Mouse (Mus musculus) myocyte (in vitro differentiated cells): ENCODE measurements around the gene Ptcd2.

Experiments used
- E2F4 ChIP-seq: IDR thresholded peaks from one replicate; pipeline ENCODE4 v1.6.1; 2011; ENCODE audit warnings: mild to moderate bottlenecking, control low read depth, moderate library complexity; ENCODE audit not compliant: insufficient read depth
- MYOD1 ChIP-seq, 3 experiments: IDR thresholded peaks; one replicate each; pipeline ENCODE4 v1.6.1; 2011; ENCODE audit warnings: control low read depth in 2 of 3, low read depth in 2 of 3, mild to moderate bottlenecking in 2 of 3, moderate library complexity in 1 of 3; ENCODE audit not compliant: insufficient read length in 2 of 3, control insufficient read depth in 1 of 3
- POLR2A ChIP-seq: IDR thresholded peaks from one replicate; pipeline ENCODE4 v1.6.1; 2011; ENCODE audit warnings: low read depth, mild to moderate bottlenecking, control low read depth, moderate library complexity; ENCODE audit not compliant: insufficient read length
- POLR2AphosphoS2 ChIP-seq: IDR thresholded peaks from one replicate; pipeline ENCODE4 v1.6.1; 2011; ENCODE audit warnings: low read depth, control low read depth; ENCODE audit not compliant: insufficient read length
- REST ChIP-seq: IDR thresholded peaks from one replicate; pipeline ENCODE4 v1.6.1; 2011; ENCODE audit warnings: mild to moderate bottlenecking, control low read depth, moderate library complexity; ENCODE audit not compliant: insufficient read depth, insufficient read length
- TCF12 ChIP-seq: IDR thresholded peaks from one replicate; pipeline ENCODE4 v1.6.1; 2011; ENCODE audit warnings: mild to moderate bottlenecking, control low read depth; ENCODE audit not compliant: poor library complexity, insufficient read depth, severe bottlenecking
- USF1 ChIP-seq: IDR thresholded peaks from one replicate; pipeline ENCODE4 v1.6.1; 2011; ENCODE audit warnings: low read depth, mild to moderate bottlenecking, control low read depth, moderate library complexity

DNA sequence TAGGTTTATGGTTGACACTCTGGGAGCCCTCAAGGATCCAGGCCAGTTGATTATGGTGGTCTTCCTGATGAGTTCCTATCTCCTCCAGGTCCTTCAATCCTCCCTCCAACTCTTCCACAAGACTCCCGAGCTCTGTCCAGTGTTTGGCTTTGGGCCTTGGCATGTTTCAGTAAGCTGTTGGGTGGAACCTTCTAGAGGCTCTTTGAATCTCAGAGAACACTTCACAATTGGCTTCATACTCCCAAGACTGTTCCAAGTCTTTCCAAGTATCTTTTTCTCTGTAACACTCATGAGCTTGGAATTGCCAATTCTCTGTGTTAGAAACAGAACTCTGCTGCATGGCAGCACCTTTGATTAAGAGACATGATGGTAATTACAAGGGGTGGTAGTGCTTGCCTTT, 39.3 kb downstream of the Ptcd2 start:
- TF ChIP-seq POLR2A = no peak
- no peak for TF ChIP-seq TCF12
- no peak for TF ChIP-seq USF1
- no peak for TF ChIP-seq E2F4
- TF ChIP-seq POLR2AphosphoS2 = no peak
- no peak for TF ChIP-seq REST
- no peak for TF ChIP-seq MYOD1 (IDR thresholded peaks at IDR 0.05; ENCODE audit: control insufficient read depth in 1 of 3, insufficient read length in 2 of 3, low read depth in 2 of 3)
